ENCODE assay signal across 9 mouse cellular contexts in the genomic region with DNA sequence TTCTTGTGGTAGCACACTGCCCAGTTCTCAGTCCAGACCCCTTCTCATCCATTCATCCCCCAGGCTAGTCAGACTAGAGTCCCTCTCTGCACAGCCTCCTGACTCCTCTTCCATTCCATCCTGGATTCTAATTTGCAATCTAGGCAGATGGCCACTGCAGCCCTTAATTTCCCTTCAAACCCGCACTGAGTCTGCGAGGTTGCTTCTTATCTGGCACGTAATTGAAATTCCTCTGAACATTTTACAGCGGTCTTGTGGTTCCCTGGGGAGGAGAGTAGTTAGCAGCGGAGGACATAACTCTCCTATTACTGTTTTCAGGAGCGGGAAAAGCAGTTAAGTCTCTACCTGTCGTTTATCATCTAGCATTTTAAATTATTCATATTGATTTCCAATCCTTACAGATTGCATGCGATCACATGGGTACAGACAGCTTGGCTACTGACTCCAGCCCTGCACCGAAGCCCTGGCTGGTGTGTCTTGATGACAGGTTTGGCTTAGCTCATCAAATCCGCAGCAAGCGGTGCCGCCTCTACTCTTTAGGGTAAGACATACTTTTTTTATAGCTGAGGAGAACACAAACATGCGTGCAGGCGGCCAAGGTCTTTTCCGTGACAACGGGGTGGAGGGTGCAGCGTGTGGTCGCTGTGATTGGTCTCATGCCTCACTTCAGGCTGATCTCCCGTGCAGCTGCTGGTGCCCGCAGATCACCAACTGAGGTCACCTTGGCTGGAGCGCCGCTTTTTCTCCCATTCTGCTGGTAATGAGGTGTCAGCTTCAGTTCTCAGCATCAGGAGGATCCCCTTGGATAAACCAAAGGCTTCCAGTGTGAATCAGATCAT. TPM values are rescaled to one million over a fixed set of nuclear protein-coding genes. Genes with fewer than 3 reads are reported as not detected.
DNase-seq lines count a peak whose midpoint lies in the region; ATAC-seq and TF ChIP-seq lines count a peak whose summit lies in the region.
"Had no signal": no experiment of that assay in that cellular context is flagged by ENCODE, and none has a peak within 500 bp of the region (broad histone marks: within the 10 kb centered on the region; RNA-seq: fewer than 3 reads in every experiment).

No protein-coding gene starts in this region.

- no peak overlapping the region for H3K9ac ChIP-seq in limb, embryonic 11.5 days (ENCODE audit: low read length)
- peak overlapping the region; percentile 16; the same call in 1 of the 2 replicates for H3K9ac ChIP-seq in hindbrain, embryonic 14.5 days
- H3K9ac ChIP-seq in midbrain, postnatal 0 days (replicated peaks; ENCODE audit: low read length, poor library complexity, severe bottlenecking) = 0 out of 2 replicates have a peak overlapping the region, but pooled peaks have one; percentile 8
- no peak overlapping the region for H3K9ac ChIP-seq in stomach, postnatal 0 days (ENCODE audit: low read length)

- peaks cover 3% of the 10 kb centered on the region; the same call in 1 of the 2 replicates for H3K4me1 ChIP-seq in limb, embryonic 11.5 days (ENCODE audit: control insufficient read depth, insufficient read depth, low read length)
- H3K4me1 ChIP-seq in limb, embryonic 10.5 days = peaks cover 18% of the 10 kb centered on the region
- H3K4me1 ChIP-seq in hindbrain, embryonic 14.5 days (replicated peaks; ENCODE audit: control insufficient read depth, insufficient read depth, low read length) = peaks cover 17% of the 10 kb centered on the region; the same call in 1 of the 2 replicates
- H3K4me1 ChIP-seq in midbrain, postnatal 0 days (ENCODE audit: insufficient read depth, low read length) = peaks cover 4% of the 10 kb centered on the region; the same call in 1 of the 2 replicates
- H3K4me1 ChIP-seq in stomach, postnatal 0 days (replicated peaks; ENCODE audit: control insufficient read depth, insufficient read depth) = no peaks in the 10 kb centered on the region

- no peaks in the 10 kb centered on the region for H3K36me3 ChIP-seq in limb, embryonic 11.5 days (ENCODE audit: control insufficient read depth, insufficient read depth, low read length)
- H3K36me3 ChIP-seq in limb, embryonic 10.5 days = no peaks in the 10 kb centered on the region
- H3K36me3 ChIP-seq in hindbrain, embryonic 14.5 days (replicated peaks; ENCODE audit: control insufficient read depth, insufficient read depth) = no peaks in the 10 kb centered on the region
- no peaks in the 10 kb centered on the region for H3K36me3 ChIP-seq in midbrain, postnatal 0 days (ENCODE audit: insufficient read depth, low read length)
- no peaks in the 10 kb centered on the region for H3K36me3 ChIP-seq in stomach, postnatal 0 days (ENCODE audit: control insufficient read depth, insufficient read depth, low read length)

- no peak for TF ChIP-seq EP300 in stomach, postnatal 0 days (optimal IDR thresholded peaks at IDR 0.05)

- TF ChIP-seq CTCF in midbrain, postnatal 0 days (IDR thresholded peaks at IDR 0.05) = no peak
- no peak for TF ChIP-seq CTCF in stomach, postnatal 0 days (IDR thresholded peaks at IDR 0.05; ENCODE audit: low read depth)

- no peak for ATAC-seq in limb, embryonic 11.5 days (ENCODE audit: insufficient number of reproducible peaks, low FRiP score, low TSS enrichment, low read depth)
- ATAC-seq in hindbrain, embryonic 14.5 days (ENCODE audit: low FRiP score) = peak; percentile 84
- peak; percentile 68 for ATAC-seq in midbrain, postnatal 0 days (ENCODE audit: low FRiP score)
- no peak for ATAC-seq in stomach, postnatal 0 days (ENCODE audit: low FRiP score, low TSS enrichment)

- no peak overlapping the region for H3K4me3 ChIP-seq in limb, embryonic 11.5 days (ENCODE audit: low read depth, low read length)
- no peak overlapping the region for H3K4me3 ChIP-seq in limb, embryonic 10.5 days
- 0 out of 2 replicates have a peak overlapping the region, but pooled peaks have one; percentile 7 for H3K4me3 ChIP-seq in hindbrain, embryonic 14.5 days (replicated peaks; ENCODE audit: low read length)
- peak overlapping the region; percentile 10; the same call in 1 of the 2 replicates for H3K4me3 ChIP-seq in midbrain, postnatal 0 days (ENCODE audit: low read depth, low read length)
- no peak overlapping the region for H3K4me3 ChIP-seq in stomach, postnatal 0 days (ENCODE audit: low read depth, low read length)

- no peaks in the 10 kb centered on the region for H3K27me3 ChIP-seq in limb, embryonic 11.5 days (ENCODE audit: control insufficient read depth, insufficient read depth, low read length)
- no peaks in the 10 kb centered on the region for H3K27me3 ChIP-seq in limb, embryonic 10.5 days (ENCODE audit: low read depth, poor library complexity, severe bottlenecking)
- no peaks in the 10 kb centered on the region for H3K27me3 ChIP-seq in hindbrain, embryonic 14.5 days (ENCODE audit: control insufficient read depth, insufficient read depth, low read length)
- no peaks in the 10 kb centered on the region for H3K27me3 ChIP-seq in midbrain, postnatal 0 days (ENCODE audit: insufficient read depth, low read length)
- no peaks in the 10 kb centered on the region for H3K27me3 ChIP-seq in stomach, postnatal 0 days (ENCODE audit: control insufficient read depth, insufficient read depth, low read length)

- no peak overlapping the region for H3K27ac ChIP-seq in limb, embryonic 11.5 days (replicated peaks; ENCODE audit: low read depth, low read length)
- no peak overlapping the region for H3K27ac ChIP-seq in limb, embryonic 10.5 days
- peak overlapping the region; percentile 74 for H3K27ac ChIP-seq in hindbrain, embryonic 14.5 days
- 0 out of 2 replicates have a peak overlapping the region, but pooled peaks have one; percentile 62 for H3K27ac ChIP-seq in midbrain, postnatal 0 days (ENCODE audit: low read depth, low read length)
- no peak overlapping the region for H3K27ac ChIP-seq in stomach, postnatal 0 days (replicated peaks)

- DNase-seq in cerebellum, postnatal 25 days = peak; percentile 20 to 27
- no peak for DNase-seq in cerebellum, adult 18-20 months
- peak; percentile 23 for DNase-seq in limb, embryonic 11.5 days (ENCODE audit: low spot score)
- DNase-seq in limb, embryonic 10.5 days (ENCODE audit: low spot score) = no peak
- DNase-seq in hindbrain, embryonic 14.5 days (ENCODE audit: low spot score) = peak; percentile 60
- DNase-seq in midbrain, postnatal 0 days (ENCODE audit: low spot score) = peak; percentile 49
- no peak for DNase-seq in yolk sac, embryonic 10.5 days (ENCODE audit: low spot score)
- no peak for DNase-seq in stomach, postnatal 0 days (ENCODE audit: low spot score)

- no peak overlapping the region for H3K4me2 ChIP-seq in limb, embryonic 11.5 days (ENCODE audit: low read depth, severe bottlenecking)
- H3K4me2 ChIP-seq in hindbrain, embryonic 14.5 days (replicated peaks) = peak overlapping the region; percentile 39
- peak overlapping the region; percentile 39 for H3K4me2 ChIP-seq in midbrain, postnatal 0 days (ENCODE audit: low read depth, low read length, poor library complexity, severe bottlenecking)
- no peak overlapping the region for H3K4me2 ChIP-seq in stomach, postnatal 0 days (replicated peaks; ENCODE audit: low read depth)

- no peaks in the 10 kb centered on the region for H3K9me3 ChIP-seq in limb, embryonic 11.5 days (ENCODE audit: control insufficient read depth, low read length)
- no peaks in the 10 kb centered on the region for H3K9me3 ChIP-seq in limb, embryonic 10.5 days (replicated peaks)
- H3K9me3 ChIP-seq in hindbrain, embryonic 14.5 days (ENCODE audit: control insufficient read depth, low read length) = no peaks in the 10 kb centered on the region
- no peaks in the 10 kb centered on the region for H3K9me3 ChIP-seq in midbrain, postnatal 0 days (ENCODE audit: low read length)
- H3K9me3 ChIP-seq in stomach, postnatal 0 days (ENCODE audit: control insufficient read depth, low read length) = no peaks in the 10 kb centered on the region

- WGBS in limb, embryonic 11.5 days = 47% methylated on average over 22 of the region's 22 CpGs
- WGBS in limb, embryonic 10.5 days = 65% methylated on average over 22 of the region's 22 CpGs
- 49% methylated on average over 22 of the region's 22 CpGs for WGBS in hindbrain, embryonic 14.5 days
- WGBS in midbrain, postnatal 0 days = 50% methylated on average over 22 of the region's 22 CpGs
- 63% methylated on average over 22 of the region's 22 CpGs for WGBS in stomach, postnatal 0 days

RNA-seq across cellular contexts. Expression of gene Mettl24, which starts 54.4 kb away (rescaled TPM):
- polyA plus RNA-seq in limb, embryonic 11.5 days (2014; fragmentation: Nextera tagmentation; extraction: Ambion mirVana) = 1.2 and 1.3 TPM in 2 replicates
- 1.6 and 1.8 TPM in 2 replicates for polyA plus RNA-seq in limb, embryonic 10.5 days (2016; fragmentation: Nextera tagmentation; extraction: Ambion mirVana)
- 0.33 and 0.76 TPM in 2 replicates for polyA plus RNA-seq in hindbrain, embryonic 14.5 days (2014; fragmentation: Nextera tagmentation; extraction: Ambion mirVana)
- not detected in 2 replicates for total RNA-seq in midbrain, postnatal 0 days (2014; rRNA removed)
- polyA plus RNA-seq in midbrain, postnatal 0 days (2015; fragmentation: Nextera tagmentation; extraction: Ambion mirVana) = 0.98 and 1.1 TPM in 2 replicates
- polyA plus RNA-seq in stomach, postnatal 0 days (2015; fragmentation: Nextera tagmentation; extraction: Ambion mirVana) = 1.9 and 2.2 TPM in 2 replicates
- total RNA-seq: common myeloid progenitor, adult 5-6 weeks had no signal

Comparison
In these comparisons a context has a peak if more than half of its experiments do, and no peak if none do; other contexts are left out.
1. DNase-seq: peak in cerebellum, postnatal 25 days (2 of 2), limb, embryonic 11.5 days (single experiment), hindbrain, embryonic 14.5 days (single experiment) and midbrain, postnatal 0 days (single experiment); none in cerebellum, adult 18-20 months (0 of 2), limb, embryonic 10.5 days (single experiment), yolk sac, embryonic 10.5 days (single experiment) and stomach, postnatal 0 days (single experiment).
2. ATAC-seq: peak in hindbrain, embryonic 14.5 days (single experiment) and midbrain, postnatal 0 days (single experiment); none in limb, embryonic 11.5 days (single experiment) and stomach, postnatal 0 days (single experiment).
3. H3K27ac ChIP-seq: peak in hindbrain, embryonic 14.5 days (single experiment) and midbrain, postnatal 0 days (single experiment); none in limb, embryonic 11.5 days (single experiment), limb, embryonic 10.5 days (single experiment) and stomach, postnatal 0 days (single experiment).
4. H3K4me2 ChIP-seq: peak in hindbrain, embryonic 14.5 days (single experiment) and midbrain, postnatal 0 days (single experiment); none in limb, embryonic 11.5 days (single experiment) and stomach, postnatal 0 days (single experiment).
5. H3K4me3 ChIP-seq: peak in hindbrain, embryonic 14.5 days (single experiment) and midbrain, postnatal 0 days (single experiment); none in limb, embryonic 11.5 days (single experiment), limb, embryonic 10.5 days (single experiment) and stomach, postnatal 0 days (single experiment).
6. H3K9ac ChIP-seq: peak in hindbrain, embryonic 14.5 days (single experiment) and midbrain, postnatal 0 days (single experiment); none in limb, embryonic 11.5 days (single experiment) and stomach, postnatal 0 days (single experiment).